Mouse (Mus musculus) thymus, adult 2 months (tissue): Measurements from ENCODE around the gene Rnf20. TPM values are rescaled to one million over a fixed set of nuclear protein-coding genes. Genes with fewer than 3 reads are reported as not detected.

Experiments used
- DNase-seq: peaks from one replicate; pipeline ENCODE4 v3.0.0; 2021
- H3K27ac ChIP-seq: fragments of 200-500 bp; 2 replicates; pipeline ENCODE4 v1.5.1; 2012; ENCODE audit warnings: low read length, control low read depth; ENCODE audit not compliant: control insufficient read depth, insufficient read depth
- H3K27me3 ChIP-seq: fragments of 200-500 bp; 2 replicates; pipeline ENCODE4 v1.6.1; 2012; ENCODE audit warnings: mild to moderate bottlenecking, low read length, moderate library complexity, mixed read lengths; ENCODE audit not compliant: control insufficient read depth, insufficient read depth
- H3K36me3 ChIP-seq: fragments of 200-500 bp; 2 replicates; pipeline ENCODE4 v1.6.1; 2012; ENCODE audit warnings: mild to moderate bottlenecking, low read length, moderate library complexity; ENCODE audit not compliant: control insufficient read depth, insufficient read depth
- H3K4me1 ChIP-seq: fragments of 200-500 bp; replicated peaks from 2 replicates; pipeline ENCODE4 v1.6.1; 2012; ENCODE audit warnings: low read length; ENCODE audit not compliant: control insufficient read depth, insufficient read depth
- H3K4me3 ChIP-seq: fragments of 200-500 bp; 2 replicates; pipeline ENCODE4 v1.5.1; 2012; ENCODE audit warnings: mild to moderate bottlenecking, low read length, control low read depth, moderate library complexity; ENCODE audit not compliant: control insufficient read depth, insufficient read depth
- CTCF ChIP-seq: fragments of 200-500 bp; IDR thresholded peaks from 2 replicates; pipeline ENCODE4 v1.5.1; 2012; ENCODE audit warnings: mild to moderate bottlenecking, control low read depth, low read length, moderate library complexity, borderline replicate concordance; ENCODE audit not compliant: control insufficient read depth, poor library complexity, insufficient read depth; ENCODE audit errors: extremely low read depth
- POLR2A ChIP-seq: fragments of 200-500 bp; IDR thresholded peaks from 2 replicates; pipeline ENCODE4 v1.6.1; 2012; ENCODE audit warnings: mild to moderate bottlenecking, low read length, control low read depth, moderate library complexity; ENCODE audit not compliant: control insufficient read depth, poor library complexity, insufficient read depth; ENCODE audit errors: extremely low read depth
- WGBS: fragments of 180-500 bp; shearing (Covaris S2); methylation state at CpG from one replicate; pipeline ENCODE4 v1.1.7; 2018; 5-methylcytosine and 5-hydroxymethylcytosine counted together
- polyA plus RNA-seq: library from polyadenylated mRNA; depleted of rRNA; stranded (reverse); fragments of >200 nt; gene quantifications from 2 replicates; pipeline ENCODE4 v1.2.3, GENCODE M21; 2012; rRNA removed

Rnf20 gene
- polyA plus RNA-seq = 34.4 and 34.6 TPM in 2 replicates

DNA sequence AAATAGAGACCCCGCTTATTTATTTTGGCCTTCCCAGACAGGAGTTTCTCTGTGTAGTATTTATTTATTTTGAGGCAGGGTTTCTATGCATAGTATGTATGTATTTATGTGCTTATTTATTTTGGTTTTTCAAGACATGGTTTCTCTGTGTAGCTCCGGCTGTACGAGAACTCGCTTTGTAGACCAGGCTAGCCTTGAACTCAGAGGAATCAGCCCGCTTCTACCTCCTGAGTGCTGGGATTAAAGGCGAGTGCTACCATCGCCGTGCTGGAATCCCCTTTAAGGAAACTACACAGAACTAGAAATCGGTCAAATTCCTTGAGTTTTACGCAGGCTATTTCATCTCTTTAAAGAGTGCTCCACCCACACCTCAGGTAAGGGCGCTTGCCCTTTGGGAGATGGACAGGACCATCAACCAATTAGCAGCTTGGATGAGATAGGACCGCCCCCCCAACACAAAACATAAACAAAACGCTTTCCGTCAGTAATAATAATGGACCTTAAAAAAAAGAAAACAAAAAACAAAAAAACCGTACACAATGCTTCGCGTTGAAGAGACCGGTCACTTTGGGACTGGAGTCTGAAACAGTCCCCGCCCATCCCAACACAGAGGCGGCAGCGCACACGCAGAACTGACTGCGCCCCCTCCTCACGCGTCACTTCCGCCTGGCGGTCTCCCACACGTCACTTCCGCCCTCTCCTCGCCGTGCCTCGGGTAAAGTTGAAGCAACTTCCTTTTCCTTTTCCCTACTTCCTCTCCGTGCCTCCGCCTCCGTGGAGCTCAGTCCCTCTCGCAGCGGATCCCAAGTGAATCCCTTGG is at the start of gene Rnf20:
Rnf20 (plus strand) TSS at position 688 of the 820 bp plus-strand sequence.
- WGBS = 3% methylated on average over 37 of the region's 37 CpGs
- Histone ChIP-seq H3K4me3 (peak within 1 kb of the TSS; percentile 84), H3K27me3 (no peaks in the 10 kb centered on the region), H3K27ac (no peak within 1 kb of the TSS), H3K36me3 (peaks cover 5% of the 10 kb centered on the region), H3K4me1 (no peaks in the 10 kb centered on the region)
- TF ChIP-seq CTCF = 0 out of 2 replicates have a peak, but pooled peaks have one; percentile 13
- peak; percentile 67; the same call in 1 of the 2 replicates for TF ChIP-seq POLR2A
- DNase-seq = peak; percentile 92

DNA sequence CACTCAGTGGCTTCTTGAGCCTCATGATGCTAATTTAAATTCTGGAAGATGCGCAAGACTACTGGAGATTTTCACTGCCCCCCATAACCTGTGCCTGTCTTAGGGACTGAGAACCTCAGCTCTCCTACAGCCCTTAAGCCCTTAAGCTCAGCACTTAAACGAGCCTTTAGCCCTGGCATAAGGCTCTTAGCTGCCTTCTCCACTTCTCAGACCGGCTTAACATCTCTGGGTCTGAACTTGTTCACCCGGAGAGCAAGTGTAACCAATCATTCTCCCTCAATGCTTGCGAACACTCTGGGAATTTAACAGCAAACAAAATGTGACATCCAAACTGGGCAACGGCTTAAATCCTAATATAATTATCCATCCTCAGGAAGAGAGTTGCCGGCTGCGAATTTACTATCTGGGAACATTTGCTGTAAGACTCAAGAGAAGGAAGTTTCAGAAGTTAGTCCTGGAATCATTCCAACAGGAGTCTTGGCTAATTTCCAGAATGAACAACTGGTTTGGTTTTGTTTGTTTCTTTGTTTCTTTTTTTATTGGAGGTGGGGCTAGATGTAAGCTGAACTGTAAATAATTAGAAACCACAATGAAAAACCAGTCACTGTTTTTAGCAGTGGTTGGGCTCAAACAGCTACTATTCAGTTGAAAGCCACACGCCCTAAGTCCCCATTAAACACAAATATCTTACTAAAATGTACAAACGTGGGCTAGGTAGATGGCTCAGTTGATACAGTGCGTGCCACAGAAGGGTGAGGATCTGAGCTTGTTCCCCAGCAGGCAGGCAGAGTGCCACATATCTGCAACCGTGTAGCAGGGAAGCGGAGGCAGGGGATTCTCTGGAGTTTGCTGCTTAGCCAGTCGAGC is 47.6 kb upstream of the Rnf20 start:
- no peak overlapping the region for H3K27ac ChIP-seq
- no peak for DNase-seq
- H3K27me3 ChIP-seq = no peaks in the 10 kb centered on the region
- H3K4me1 ChIP-seq = no peaks in the 10 kb centered on the region
- 84% methylated on average over 14 of the region's 14 CpGs for WGBS
- H3K4me3 ChIP-seq = no peak overlapping the region
- no peaks in the 10 kb centered on the region for H3K36me3 ChIP-seq
- TF ChIP-seq CTCF (no peak), POLR2A (no peak)

DNA sequence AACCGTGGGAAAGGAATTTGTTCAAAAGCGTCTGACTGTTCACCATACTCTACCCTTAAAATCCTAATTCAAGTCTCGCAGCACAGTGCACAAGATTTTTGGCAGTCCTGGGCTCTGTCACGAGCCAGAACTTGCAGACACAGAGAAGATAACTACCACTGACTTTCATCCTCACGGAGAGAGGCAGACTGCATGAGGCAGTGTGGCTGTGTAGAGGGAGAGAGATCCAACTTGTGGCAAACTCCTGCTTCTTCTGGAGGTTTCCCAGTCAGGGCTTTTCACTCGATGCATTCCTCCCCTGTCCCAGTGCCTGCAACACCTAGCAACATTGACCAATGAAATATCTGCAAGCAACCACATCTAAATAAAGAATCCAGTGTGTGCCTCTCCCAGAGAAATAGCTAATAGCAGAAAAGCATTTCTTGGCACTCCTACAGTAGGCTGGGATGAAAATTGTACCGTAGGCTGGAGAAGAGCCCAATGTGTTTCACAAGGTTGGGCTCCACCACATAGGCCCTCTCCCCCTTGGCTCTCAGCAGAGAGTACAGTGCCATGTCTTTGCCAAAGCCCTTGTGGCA is 46.2 kb upstream of the Rnf20 start:
- DNase-seq = no peak
- H3K27ac ChIP-seq = no peak overlapping the region
- WGBS = 86% methylated on average over 7 of the region's 7 CpGs

DNA sequence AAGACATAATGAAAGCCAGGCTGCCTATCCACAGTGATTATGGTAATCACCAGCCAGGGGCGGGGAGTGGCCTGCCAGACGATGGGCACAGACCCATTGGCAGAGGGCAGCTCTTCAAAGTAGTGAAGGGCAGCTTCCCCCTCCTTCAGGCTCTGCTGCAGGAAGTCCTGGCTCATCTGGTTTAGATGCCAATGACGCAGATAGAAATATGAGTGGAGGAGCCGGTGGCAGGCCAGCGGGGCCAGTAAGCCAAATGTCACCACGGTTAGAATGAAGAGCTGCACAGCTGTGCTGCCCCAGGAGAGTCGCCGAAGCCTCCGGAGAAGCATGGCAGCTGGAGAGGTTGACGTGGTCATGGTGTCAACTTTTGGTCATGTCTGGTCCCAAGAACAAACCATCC is 45.0 kb upstream of the Rnf20 start:
- Histone ChIP-seq H3K4me3 (no peak overlapping the region), H3K27ac (no peak overlapping the region), H3K4me1 (no peaks in the 10 kb centered on the region), H3K36me3 (no peaks in the 10 kb centered on the region), H3K27me3 (no peaks in the 10 kb centered on the region)
- no peak for DNase-seq
- TF ChIP-seq CTCF (no peak), POLR2A (no peak)
- WGBS = 95% methylated on average over 10 of the region's 10 CpGs

More for the DNA sequence above, 46.2 kb upstream of the Rnf20 start:
- no peak overlapping the region for H3K4me3 ChIP-seq
- no peaks in the 10 kb centered on the region for H3K36me3 ChIP-seq
- no peaks in the 10 kb centered on the region for H3K4me1 ChIP-seq
- TF ChIP-seq POLR2A = no peak
- TF ChIP-seq CTCF = no peak
- H3K27me3 ChIP-seq = no peaks in the 10 kb centered on the region

DNA sequence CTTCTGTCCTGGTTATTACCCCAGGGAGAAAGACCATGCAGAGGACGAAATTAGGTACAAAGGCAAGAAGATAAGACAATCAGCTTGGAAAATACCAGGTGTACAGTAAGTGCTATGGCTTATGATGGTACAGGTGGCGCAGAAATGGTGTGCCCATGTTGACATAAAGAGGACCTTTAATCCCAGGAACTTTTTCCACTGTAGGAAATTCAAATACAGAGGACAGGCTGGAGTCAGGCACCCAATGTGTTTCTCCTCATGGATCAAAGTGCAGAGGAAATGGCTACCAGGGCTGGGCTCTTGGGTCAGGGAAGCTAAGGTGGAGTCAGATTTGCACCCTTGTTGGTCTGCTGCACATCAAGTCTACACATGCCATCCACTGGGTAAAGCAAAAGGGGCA is 41.7 kb upstream of the Rnf20 start:
- no peak for TF ChIP-seq CTCF
- no peak for TF ChIP-seq POLR2A
- no peaks in the 10 kb centered on the region for H3K36me3 ChIP-seq
- H3K4me1 ChIP-seq = no peaks in the 10 kb centered on the region
- WGBS = 87% methylated on average over 2 of the region's 2 CpGs
- H3K27me3 ChIP-seq = no peaks in the 10 kb centered on the region
- H3K4me3 ChIP-seq = no peak overlapping the region
- DNase-seq = no peak
- no peak overlapping the region for H3K27ac ChIP-seq

DNA sequence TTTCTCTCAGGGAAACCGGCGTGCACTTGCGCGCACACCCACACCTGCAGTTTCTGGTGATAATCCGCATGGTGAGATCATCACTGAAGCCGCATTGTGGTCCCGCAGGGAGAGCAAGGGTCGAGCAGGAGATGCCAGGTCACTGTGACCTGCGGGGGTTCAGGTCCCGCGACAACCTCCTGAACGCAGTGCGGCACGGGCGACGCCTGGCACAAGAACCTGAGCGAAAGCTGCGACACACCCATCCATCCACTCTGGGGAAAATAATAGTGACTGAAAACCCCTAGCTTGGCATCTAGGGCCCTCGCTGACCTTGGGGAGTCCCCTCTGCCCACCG is 35.0 kb upstream of the Rnf20 start:
- Histone ChIP-seq H3K36me3 (no peaks in the 10 kb centered on the region), H3K27me3 (peaks cover 8% of the 10 kb centered on the region; the same call in 1 of the 2 replicates), H3K4me1 (peaks cover 5% of the 10 kb centered on the region; the same call in 1 of the 2 replicates), H3K27ac (no peak overlapping the region), H3K4me3 (peak overlapping the region; percentile 17; the same call in 1 of the 2 replicates)
- TF ChIP-seq CTCF (no peak), POLR2A (no peak)
- DNase-seq = no peak
- 6% methylated on average over 20 of the region's 20 CpGs for WGBS
